Mouse (Mus musculus) left cerebral cortex, adult 8-10 months (tissue): ENCODE data around the gene Myo1d. TPM values are rescaled to one million over a fixed set of nuclear protein-coding genes. Genes with fewer than 3 reads are reported as not detected.

Experiments
- DNase-seq, 2 experiments: peaks; one replicate each; pipeline ENCODE4 v3.0.0; 2022; ENCODE audit warnings: low spot score in 2 of 2
- total RNA-seq, 4 experiments: library from RNA; stranded (reverse); gene quantifications; 2 replicates each; pipeline ENCODE4 v1.2.4; 2022

The Myo1d gene
- total RNA-seq: 10 to 100 TPM in 3 of 4 experiments, 1 to 10 TPM in 1; 9.5 to 10.8 (median 10.7) TPM

DNA sequence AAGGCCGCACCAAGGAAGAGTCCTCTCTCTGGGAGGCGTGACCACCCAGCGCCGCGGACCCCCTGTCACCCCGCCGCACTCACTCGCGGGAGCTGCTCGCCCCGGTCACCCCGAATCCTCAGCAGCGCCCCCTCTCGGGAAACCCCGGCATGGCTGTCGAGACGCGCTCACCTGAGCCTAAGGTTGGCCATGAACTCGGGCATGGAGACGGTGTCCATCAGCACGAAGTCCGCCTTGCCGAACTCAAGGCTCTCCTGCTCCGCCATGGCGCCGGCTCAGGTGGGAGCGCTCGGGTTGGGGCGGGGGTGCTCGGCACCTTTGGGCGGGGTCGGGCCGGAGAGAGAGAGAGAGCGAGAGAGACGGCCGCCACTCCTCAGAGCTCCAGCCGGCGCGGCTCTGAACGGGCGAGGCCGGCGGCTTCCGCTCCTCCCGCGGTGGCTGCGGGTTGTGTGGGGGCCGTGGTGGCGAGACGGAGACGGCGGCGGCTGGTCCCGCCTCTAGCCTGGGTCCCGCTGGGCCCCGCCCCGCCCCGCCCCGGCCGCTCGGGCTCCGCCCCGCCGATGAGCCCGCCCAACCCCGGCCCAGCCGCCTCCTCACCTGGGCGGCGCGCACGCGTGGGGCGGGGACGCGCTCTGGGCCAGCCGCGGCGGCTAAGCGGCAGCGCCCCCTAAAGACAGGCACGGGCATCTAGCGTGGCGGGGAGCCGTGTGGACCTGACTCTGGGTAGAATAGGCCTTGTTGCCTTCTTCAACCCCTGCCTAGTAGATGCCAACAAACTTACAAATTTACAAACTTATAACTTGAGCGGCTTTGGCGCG is at the start of gene Myo1d:
Gene Myo1d, minus strand, starts transcription at position 499 of the 818 bp plus-strand sequence.
- DNase-seq: peak; percentile 72 to 76

DNA sequence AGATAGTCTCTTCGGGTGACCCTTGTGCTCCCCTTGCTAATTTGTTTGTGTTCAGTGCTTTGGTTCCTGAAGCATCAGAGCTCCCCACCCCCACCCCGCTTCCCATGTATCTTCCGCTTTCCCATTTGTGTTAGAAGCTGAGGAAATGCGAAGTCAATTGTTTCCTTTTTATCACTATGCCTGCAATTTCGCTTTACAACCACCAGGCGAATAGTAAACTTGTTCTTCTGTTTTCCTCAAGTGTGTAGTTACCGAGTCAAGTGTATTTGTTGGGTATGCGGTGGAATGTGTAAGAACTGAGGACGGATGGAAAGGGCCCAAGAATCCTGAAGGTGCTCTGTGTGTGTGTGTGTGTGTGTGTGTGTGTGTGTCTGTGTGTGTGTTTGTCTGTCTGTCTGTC is 42.0 kb upstream of the Myo1d start:
- no peak for DNase-seq

DNA sequence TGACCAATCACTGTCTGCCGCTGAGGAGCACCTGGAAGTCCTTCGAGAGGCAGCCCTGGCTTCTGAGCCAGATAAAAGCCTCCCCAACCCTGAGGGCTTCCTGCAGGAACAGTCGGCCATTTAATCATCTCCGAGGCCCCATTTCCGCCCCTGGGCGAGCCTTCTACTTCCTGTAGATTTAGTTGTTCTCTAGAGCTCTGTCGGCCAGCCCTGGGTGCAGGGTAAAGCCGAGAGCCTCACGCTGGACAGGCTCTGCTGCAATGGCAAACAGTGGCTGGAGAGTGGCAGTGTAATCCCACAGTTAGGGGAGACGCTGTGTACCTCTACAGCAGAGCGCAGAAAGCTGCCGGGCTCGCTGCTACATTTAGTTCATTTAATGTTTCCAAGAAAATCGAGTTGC is 41.5 kb upstream of the Myo1d start:
- DNase-seq: no peak

DNA sequence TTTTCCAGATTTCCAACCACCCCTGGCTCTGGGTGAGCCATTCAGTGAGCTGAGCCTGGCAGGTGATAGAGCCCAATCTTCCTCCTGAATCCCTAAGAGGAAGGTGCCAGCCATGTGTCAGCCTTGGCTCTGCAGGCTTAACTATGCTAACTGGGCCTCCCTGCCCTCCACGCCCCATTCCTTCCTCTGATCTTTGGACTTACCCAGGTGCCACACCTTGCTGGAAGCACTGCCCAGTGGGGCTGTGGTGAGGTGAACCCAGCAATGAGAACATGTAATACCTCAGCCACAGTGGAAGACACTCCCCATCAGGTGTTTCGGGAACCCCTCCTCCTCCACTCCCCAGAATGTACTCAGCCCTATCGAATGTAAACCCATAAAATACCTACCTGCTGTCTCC is 40.3 kb upstream of the Myo1d start:
- no peak for DNase-seq

DNA sequence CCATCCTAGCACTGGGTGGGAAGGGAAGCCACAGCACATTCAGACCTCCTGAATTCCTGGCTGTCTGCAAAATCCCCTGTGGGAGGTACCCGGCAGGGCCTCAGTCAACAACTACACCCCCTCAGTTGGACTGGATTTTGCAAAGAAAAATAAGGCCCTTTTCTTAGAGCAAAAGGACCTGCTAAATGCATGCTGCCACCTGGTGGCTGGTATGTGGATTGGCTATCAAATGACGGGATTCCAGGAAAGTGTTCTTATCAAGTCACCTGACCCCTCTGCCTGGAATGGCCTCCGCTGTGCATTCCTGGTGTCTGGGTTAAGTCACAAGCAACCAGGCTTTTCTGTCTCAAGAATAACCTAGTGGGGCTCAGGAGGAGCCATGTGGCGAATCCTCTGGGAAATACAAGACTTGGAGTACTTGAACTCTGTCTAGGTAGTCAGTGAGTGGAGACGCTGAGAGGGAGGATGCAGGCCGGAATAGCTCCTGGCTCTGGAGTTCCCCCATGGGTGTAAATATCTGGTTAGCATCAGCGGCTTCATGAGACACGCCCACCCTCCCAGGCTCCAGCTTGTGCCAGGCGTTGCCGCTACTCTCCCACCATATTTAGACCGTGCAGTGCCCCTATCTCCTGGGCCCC is 38.4 kb upstream of the Myo1d start:
- peak; percentile 51 for DNase-seq

DNA sequence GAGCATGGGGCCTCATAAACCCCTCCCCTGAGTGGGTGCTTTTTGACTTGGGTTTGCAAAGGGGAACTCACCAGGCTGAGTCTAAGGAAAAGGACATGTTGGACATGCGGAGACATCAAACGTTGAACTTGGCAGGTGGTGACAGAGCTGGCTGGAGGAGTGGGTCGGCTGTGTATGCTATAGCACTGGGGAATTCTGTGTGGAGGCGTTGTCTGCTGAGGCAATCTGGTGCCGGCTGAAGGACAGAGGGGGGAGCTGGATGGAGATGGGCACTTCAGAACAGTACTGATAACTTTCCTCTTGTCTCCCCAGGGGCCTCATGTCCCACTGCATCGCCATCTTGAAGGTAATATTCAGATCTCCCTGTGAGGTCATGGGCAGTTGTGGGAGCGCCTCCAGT is 35.5 kb upstream of the Myo1d start:
- DNase-seq: no peak

DNA sequence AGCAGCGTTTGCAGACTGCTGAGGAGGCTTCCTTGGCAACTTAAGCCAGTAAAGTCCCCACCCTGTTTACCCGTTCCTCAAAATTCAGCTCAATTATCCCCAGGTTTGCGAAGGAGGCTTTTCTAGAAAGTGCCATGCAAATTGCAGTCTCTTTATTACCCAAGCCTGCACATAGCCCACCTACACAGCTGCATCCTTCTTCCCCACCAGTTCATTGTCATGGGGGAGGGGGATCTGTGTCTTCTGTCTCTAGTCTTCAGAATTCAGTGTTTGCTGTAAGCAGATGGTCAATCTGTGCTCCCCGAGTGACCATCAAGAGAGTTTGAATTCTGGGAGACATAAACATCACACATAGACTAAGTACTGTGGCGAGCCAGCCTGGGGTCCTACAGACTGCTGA is 31.3 kb upstream of the Myo1d start:
- DNase-seq: no peak

DNA sequence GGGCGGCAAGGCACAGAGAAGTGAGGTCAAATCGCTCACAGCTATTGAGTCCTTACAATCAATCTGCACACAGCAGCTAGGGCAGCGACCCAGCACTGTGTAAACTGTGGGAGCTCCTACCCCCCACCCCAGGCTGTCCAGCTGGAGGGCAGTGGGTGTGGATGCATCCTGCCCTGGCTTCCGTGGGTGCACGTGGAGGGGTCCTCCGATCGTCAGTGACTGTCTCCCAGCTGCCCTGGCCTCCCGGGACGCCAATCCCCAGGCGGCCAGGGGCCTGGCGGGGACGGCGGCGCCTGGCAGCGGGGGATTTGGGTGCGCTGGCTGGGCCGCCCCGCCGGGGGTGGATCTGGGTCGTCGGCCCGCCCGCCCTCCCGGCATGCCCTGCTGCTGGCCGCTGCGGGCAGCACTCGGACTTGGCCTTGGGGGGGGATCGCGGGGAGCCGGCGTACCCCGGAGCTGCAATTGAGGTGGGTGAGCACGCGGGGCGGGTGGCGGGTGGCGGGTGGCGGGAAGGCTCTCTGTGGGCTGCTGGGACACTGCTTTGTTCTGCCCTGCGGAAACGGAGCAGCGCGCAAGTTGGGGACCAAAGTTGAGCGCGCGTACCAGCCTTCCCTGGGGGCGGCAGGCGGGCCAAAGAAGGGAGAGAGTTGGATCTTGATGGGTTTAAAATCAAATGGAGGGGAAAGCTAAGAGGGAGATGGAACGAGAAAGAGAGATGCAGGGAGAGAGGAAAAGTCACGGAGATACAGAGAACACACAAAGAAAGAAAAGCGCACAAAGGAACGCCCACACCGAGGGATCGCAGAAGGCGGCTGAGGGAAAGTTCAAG is 30.4 kb upstream of the Myo1d start, which contains the start of gene Tmem98:
Gene Tmem98, plus strand, starts transcription at position 183 of the 829 bp plus-strand sequence.
- DNase-seq: peak in 1 of 2 experiments; percentile 57

DNA sequence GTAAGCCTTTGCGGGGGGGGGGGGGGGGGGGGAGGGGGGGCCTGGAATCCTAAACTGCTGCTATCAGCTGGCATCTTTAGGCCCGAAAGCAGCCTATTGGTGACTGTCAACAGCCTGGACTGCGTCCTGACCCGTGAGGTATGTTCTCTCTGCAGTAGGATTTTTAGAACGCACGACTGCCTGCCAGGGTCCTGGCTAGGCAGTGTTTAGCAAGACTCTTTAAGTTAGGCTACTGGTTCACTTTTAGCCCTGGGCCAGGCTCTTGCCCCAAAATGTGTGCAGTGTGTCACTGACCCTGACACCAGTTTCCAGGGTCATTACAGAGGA is 29.8 kb upstream of the Myo1d start:
- DNase-seq: no peak

DNA sequence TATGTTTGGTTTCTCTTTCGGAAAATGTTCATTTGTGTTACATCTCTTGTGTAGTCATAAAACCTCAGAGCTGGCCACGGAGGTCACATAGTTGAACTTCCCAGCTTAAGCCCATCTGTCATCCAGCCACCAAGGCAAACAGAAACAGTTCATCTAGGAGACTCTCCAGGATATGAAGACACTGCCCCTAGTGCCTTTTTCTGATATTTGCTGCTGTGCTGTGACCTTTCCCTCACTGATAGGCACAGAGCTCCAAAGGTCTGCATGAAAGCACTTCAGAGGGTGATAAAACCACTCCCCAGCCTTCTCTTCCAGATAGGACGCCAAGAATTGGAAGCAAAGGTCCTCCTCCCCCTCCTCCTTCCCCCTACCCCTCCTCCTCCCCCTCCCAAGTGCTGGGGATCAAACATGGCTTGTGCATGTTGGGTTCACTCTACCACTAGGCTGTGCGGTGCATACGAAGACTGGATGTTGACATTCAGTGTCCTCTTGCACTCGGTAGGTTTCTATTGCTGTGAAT is 28.8 kb upstream of the Myo1d start:
- no peak for DNase-seq

DNA sequence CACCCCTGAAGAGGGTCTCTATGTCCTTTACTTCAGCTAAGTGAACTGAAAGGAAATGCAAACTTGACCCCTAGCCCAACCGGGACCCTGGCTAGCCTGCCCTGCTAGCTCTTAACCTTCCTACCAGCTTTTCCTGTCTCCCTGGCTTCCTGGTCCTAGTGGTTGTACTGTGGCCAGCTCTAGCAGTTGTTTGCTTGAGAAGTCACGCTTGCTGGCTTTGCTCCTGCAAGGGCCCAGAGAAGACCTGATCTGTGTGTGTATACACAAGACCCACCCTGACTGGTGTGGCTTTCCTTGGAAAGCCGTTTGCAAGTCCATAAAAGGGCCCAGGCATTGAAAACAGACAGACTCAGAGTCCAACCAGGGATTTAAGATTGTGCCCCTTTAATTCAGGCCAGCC is 22.9 kb upstream of the Myo1d start:
- DNase-seq: no peak

DNA sequence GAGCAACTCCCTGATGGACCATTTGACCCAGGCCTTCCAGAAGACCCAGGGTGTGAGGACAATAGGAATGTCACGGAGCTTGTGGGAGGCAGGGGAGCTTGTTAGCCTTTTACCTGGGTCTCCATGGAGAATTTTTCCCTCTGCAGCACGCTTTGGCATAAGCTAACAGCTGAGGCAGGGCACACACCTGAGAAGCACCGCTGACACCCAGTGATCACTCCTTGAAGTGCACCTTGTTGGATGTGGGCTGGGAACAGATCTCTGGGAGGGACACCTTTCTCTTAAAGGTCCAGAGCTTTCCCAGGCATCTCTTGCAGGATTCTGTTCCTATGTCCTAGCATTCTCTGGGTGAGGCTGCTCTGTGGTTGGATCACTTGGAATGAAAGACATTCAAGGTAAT is 20.2 kb upstream of the Myo1d start:
- no peak for DNase-seq

DNA sequence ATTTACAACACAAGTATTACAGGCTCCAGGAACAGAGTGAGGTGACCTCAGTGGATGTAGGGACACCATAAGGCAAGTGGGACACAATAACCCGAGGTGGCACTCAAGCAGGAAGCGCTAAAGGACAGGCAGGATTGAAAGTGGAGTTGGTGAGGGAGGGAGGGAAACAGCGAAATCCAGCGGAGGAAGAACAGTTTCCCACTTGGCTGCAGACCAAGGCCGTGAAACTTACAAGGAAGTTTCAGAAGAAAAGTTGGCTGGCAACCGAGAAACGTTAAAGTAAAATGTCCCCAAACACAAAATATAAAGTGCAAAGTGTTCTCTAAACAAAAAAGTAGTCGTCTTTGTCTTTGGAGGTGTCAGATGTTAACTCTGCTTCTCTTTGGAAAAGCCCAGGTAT is 15.6 kb upstream of the Myo1d start:
- DNase-seq: no peak

DNA sequence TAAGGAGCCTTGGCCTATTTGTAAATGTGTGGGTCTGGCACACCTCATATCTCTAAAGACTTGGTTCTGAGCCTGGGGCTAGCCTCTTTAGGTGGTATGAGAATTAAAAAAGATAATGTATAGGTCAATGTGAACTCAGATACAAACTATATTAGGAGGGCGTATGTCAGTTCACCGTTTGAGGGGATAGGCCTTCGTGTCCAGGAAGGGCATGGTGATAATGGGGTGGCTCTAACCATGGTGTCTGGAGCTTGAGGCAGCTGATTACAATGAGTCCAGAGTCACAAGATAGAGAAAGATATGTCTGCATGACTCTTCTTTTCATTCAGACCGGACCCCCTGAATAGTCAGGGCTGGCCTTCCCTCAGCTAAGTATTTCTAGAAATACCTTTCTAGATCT is 14.5 kb upstream of the Myo1d start:
- no peak for DNase-seq

DNA sequence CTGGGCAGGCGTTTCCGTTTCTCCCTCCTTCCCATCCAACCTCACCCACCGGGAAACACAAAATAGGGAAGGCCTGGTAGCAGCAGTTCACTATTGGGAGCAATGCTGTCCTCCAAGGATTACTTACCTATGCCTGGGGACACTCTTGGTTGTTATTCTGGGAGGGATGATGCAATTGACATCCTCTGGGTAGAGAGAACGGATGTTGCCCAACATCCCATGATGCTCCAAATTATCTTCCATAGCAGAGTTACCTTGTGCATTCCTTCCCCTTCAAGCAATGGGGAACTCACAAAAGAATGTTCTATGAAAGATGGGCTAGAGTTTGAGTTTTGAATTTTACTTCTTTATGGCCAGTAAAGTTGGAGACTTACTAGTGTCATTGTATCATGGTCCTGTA is 13.6 kb upstream of the Myo1d start:
- no peak for DNase-seq

DNA sequence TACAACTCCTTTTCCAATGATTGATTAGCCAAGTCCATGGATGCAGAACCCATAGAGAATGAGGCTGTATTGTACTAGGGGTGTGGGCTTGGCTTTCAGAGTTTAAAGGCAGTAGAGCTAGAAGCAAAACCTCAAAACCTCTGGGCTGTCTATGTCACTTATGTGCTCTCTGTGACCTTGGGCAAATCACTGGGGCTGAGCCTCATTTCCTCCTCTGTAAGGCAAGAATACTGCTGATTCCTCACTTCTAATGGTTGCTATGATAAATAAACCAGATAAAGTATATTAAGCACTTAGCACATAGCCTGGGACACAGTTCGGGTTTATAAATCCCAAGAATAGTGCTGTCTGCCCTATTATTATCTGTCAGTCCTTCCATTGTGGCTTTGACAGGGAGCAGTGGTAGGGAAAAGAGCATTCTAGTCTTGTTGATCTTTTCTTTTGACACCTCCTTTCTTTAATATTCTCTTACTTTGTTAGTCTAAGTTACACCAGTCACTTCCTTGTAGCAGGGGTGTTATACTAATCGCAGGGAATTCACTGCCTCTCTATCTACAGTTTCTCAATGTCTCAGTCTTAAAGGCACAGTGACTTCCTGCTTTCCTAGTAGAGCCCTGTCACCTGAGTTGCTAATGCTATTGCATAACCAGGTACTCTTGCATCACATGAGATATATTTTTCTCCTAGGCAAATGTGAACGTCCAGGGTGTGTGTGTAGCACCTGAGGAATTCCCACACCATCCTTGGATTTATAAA is 12.0 kb upstream of the Myo1d start:
- no peak for DNase-seq

DNA sequence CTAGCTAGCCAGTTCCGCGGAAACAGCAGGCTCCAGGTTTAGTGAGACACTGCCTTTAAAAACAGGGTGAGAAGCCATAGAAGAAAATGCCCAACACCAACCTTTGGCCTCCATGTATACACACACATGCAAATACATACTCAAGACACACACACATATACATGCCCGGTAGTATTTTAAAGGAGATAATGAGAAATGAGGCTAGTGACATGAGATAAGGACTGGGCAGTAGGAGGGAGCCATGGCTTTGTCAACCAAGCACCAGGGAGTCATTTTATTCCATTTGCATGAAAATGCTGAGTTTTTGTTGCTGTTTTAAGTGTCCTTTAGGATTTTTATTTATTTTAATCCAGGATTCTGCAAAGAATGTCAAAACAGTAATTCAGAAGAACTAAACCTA is 10.6 kb upstream of the Myo1d start:
- DNase-seq: no peak

DNA sequence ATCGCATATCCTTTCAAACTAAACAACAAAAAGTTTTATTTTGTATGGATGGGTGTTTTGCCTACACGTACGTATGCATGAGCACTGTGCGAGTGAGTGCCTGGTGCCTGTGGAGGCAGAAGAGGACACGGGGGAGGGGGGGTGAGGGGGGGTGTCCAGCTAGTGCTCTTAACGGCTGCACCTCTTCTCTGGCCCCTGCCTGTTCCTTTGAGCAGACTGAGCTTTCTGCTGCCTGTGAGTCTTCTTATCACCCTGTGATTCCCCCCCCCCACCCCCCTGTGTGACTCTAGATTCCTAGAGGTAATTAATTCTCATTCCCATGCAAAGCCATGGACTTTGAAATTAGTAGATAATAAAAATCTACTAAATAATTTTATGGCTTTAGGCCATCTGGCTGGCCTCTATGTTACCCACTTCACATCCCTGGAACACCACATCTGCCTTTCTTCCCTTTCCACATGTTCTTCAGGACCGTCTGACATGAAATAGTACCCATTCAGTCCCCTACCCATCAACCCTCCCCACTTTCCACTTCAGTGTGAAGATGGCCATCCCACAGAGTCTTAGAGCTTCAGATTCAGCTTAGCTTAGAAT is 9.9 kb upstream of the Myo1d start:
- DNase-seq: no peak

DNA sequence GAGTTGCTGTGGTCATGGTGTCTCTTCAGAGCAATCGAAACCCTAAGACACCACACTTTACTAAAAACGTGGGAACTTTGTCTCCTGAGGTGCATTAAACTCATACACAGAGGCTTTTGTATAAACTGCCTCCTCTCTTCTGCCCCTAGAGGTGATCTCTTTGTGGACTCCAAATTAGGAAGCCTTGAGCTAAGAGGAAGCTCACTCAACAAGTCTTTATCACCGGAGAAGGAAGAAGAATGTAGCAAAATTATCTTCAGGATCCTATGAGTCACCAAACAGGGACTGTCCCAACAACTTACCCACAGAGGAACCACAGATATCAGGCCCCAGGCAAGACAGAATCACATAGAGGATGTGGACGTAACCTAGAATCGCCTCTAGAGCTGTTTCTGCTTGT is 5.8 kb upstream of the Myo1d start:
- DNase-seq: no peak

DNA sequence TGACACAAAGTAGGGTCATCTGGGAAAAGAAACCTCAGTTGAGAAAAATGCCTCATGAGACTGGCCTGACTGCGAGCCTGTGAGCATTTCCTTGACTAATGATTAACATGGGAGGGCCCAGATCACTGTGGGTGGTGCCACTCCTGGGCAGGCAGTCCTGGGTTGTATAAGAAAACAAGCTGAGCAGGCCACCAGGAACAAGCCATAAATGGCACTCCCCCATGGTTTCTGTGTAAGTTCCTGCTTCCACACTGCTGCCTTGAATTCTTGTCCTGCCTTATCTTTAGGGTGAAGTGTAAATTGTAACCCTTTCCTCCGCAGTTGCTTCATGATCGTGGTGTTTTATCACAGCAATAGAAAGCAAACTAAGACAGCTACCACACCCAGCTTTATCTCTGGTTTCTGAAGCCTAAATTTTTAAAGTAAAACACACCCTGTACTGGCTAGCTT is 4.5 kb upstream of the Myo1d start:
- no peak for DNase-seq

DNA sequence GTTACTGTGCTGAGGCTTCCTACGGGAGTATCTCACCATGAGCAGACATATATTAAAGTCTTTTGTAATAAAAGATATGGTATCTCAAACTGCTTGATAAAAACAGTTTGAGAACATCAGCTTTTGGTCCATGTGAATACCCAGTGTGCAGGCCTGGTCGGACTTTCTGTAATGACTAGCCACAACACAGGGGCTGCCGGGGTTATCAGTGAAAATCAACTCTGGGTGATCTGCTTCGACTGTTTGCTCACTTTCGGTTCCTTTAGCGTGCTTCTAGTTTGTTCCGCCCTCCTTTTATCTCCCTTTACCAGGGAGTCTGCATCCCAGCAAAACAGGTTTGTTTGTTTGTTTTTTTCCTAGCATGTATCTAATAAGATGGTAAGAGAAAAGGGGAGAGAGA is 3.6 kb upstream of the Myo1d start:
- DNase-seq: no peak
